Comparison of ENCODE assay signal across 8 mouse cellular contexts in genomic region chr2:72978901-72979658, GRCm38 (mm10). TPM values are rescaled to one million over a fixed set of nuclear protein-coding genes. Genes with fewer than 3 reads are reported as not detected.
DNase-seq lines count a peak whose midpoint lies in the region; ATAC-seq lines count a peak whose summit lies in the region.

No protein-coding gene starts in this region.

- intact Hi-C loops in gastrocnemius, postnatal 14 days (cut with DNase I; ENCODE audit: low total_unique reads), result no loop called here
- intact Hi-C loops in left cerebral cortex, postnatal 14 days (cut with DNase I), result loop anchor here (5.0 kb wide), 2 partner anchors 298 to 462 kb away; no protein-coding TSS in a partner anchor

- peak overlapping the region; percentile 98 for H3K9ac ChIP-seq in intestine, embryonic 14.5 days (ENCODE audit: low read length)

- H3K27me3 ChIP-seq in intestine, embryonic 14.5 days (replicated peaks; ENCODE audit: control insufficient read depth, insufficient read depth, low read length), result no peaks in the 10 kb centered on the region

- WGBS in intestine, embryonic 14.5 days, result under 1% methylated on average over 50 of the region's 107 CpGs

- H3K9me3 ChIP-seq in intestine, embryonic 14.5 days (ENCODE audit: control insufficient read depth, low read length), result no peaks in the 10 kb centered on the region

- peak; percentile 87 for ATAC-seq in intestine, embryonic 14.5 days (replicated peaks; ENCODE audit: low FRiP score, low TSS enrichment, low read depth)

- peak; percentile 94 to 97 for DNase-seq in adrenal gland, adult (ENCODE audit: inconsistent age in 2 of 2, low spot score in 1 of 2)
- DNase-seq in embryo, embryonic 10 days (ENCODE audit: low spot score), result peak; percentile 87
- peak; percentile 90 for DNase-seq in gastrocnemius, postnatal 14 days
- DNase-seq in intestine, embryonic 14.5 days (ENCODE audit: low spot score), result peak; percentile 96
- peak; percentile 78 to 79 for DNase-seq in left cerebral cortex, postnatal 14 days (ENCODE audit: low spot score in 2 of 2)
- peak; percentile 86 for DNase-seq in mesoderm, embryonic 11.5 days (ENCODE audit: low read depth, low spot score)
- DNase-seq in right cerebral cortex, postnatal 25 days, result peak; percentile 84
- peak; percentile 83 to 89 for DNase-seq in urinary bladder, postnatal 36 days (ENCODE audit: low spot score in 2 of 2)

- peak overlapping the region; percentile 69 for H3K4me2 ChIP-seq in intestine, embryonic 14.5 days (ENCODE audit: low read length)

- peak overlapping the region; percentile 100 for H3K27ac ChIP-seq in intestine, embryonic 14.5 days (ENCODE audit: low read depth)

- 0 out of 2 replicates have a peak, but pooled peaks cover 8% of the 10 kb centered on the region for H3K36me3 ChIP-seq in intestine, embryonic 14.5 days (ENCODE audit: control insufficient read depth, insufficient read depth, low read length)

- H3K4me1 ChIP-seq in intestine, embryonic 14.5 days (replicated peaks; ENCODE audit: control insufficient read depth, insufficient read depth, low read length), result peaks cover 13% of the 10 kb centered on the region

- peak overlapping the region; percentile 78 for H3K4me3 ChIP-seq in intestine, embryonic 14.5 days (ENCODE audit: low read depth, low read length)

RNA-seq across cellular contexts. Expression of gene Sp3, which starts 1.2 kb away (rescaled TPM):
- total RNA-seq in gastrocnemius, postnatal 14 days (2021), result 10 to 100 TPM; 26.9 to 28.8 TPM
- 55.5 and 59.6 TPM in 2 replicates for polyA plus RNA-seq in intestine, embryonic 14.5 days (2014; fragmentation: Nextera tagmentation; extraction: Ambion mirVana)
- 10 to 100 TPM; 50.5 to 55.5 TPM for total RNA-seq in left cerebral cortex, postnatal 14 days (2021)

RNA-seq across cellular contexts. Expression of gene Gm11084, which starts 7.4 kb away (rescaled TPM):
- total RNA-seq in gastrocnemius, postnatal 14 days (2021), result not detected
- not detected in 2 replicates for polyA plus RNA-seq in intestine, embryonic 14.5 days (2014; fragmentation: Nextera tagmentation; extraction: Ambion mirVana)
- not detected for total RNA-seq in left cerebral cortex, postnatal 14 days (2021)

Comparison
In these comparisons a context has a peak if more than half of its experiments do, and no peak if none do; other contexts are left out.
1. Peak in every context shown above with its lines: DNase-seq, ATAC-seq, H3K4me3 ChIP-seq and H3K27ac ChIP-seq.